Mouse (Mus musculus) c-Kit-positive CD71-negative TER-119-negative erythroid progenitor cells, embryonic 14.5 days (primary cell): Measurements from ENCODE around the gene Ccr3.
"Not testable (repeated sequence)": the region's sequence is repeated elsewhere in the genome, so short reads cannot be mapped to it uniquely, and the experiment has no call there.

Source experiments
- DNase-seq: peaks from one replicate; pipeline ENCODE4 v3.0.0-alpha.2; 2013; ENCODE audit warnings: low read depth

The Ccr3 gene

DNA sequence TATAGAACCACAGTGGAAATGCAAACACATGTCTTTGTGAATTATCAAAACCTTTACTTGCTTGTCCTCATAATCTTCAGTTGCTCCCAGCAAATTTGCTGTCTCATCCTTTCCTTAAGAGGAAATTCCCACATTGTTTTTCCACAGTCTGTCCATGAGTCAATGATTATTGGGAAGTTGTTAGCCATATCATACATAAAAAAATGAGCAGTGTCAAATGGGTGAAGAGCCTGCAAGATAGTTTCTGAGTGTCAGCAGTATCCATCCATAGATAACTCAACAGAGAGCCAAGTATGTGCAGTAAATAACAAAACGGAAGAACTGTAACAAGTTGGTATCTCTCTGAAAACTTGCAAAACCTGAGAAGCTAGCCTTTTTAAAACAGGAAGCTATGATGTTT is at the start of gene Ccr3:
Gene Ccr3, plus strand, starts transcription at position 301 of the 400 bp plus-strand sequence.
- DNase-seq: no peak

DNA sequence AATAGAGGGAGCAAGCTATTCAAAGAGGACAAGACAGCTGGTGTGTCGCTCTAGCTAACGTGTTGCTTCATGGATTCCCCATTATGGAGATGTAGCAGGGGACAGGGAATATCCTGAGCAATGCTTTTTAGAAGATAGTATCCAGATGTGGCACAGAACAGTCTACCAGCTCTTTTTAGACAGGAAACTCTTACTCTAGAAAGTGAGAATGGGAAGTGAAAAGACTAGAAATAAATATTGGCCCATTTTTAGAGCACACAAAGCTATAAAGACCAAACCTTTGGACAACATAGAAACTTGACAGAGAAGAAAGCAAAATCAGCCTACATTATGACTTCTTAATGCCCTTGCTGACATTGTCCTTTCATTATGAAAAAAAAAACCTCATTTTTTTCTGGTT is 46.1 kb upstream of the Ccr3 start:
- DNase-seq: no peak

DNA sequence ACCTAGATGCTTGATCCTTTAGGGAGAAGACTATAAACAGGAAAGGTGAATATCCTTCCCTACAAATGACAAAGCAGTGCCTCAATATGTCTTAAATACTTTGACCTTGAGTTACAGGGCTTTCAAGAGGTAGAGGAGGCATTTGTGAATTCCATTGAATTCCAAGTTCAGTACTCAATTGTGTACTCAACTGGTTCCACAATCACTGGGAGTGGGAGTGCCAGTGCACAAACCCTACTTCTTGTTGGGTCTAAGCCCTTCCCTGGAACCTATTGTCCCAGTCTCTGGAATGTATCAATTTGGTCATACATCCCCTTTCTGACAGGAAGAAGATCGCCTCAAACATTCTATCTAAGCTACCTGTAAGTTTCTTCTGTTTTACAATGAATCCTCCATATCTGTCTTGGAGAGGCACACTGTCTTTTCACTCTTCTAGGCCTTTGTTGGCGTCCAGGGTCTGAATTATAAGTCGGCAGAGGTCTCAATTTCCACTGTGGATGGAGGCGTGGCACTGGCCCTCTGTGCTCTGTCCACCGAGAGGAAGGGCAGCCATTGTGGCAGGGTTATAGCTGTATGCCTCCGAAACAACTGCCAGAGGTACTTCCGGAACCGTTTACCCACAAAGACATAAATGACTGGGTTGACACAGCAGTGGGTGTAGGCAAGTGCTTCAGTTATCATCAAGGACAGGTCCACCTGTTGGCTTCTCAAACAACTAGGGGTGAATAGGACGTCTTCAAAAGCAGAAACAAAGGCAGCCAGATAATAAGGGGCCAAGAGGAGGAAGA is 44.7 kb upstream of the Ccr3 start:
- no peak for DNase-seq

DNA sequence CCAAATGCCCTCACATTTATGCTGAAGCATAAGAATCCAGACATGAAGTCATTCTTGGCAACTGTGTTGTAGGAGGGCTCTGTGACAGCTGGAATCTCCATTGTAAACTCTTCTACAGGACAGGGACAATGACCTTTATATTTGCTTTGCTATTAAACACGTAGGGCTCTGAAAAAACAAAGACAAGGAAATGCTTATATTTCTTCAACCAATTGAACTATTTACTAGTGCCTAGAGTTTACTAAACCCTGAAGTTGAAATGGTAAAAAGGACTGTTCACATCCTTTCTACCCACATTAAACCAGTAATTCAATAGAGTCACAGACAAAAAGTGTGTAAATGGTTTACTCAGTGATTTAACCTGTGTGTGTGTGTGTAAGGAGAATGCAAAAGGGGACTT is 43.5 kb upstream of the Ccr3 start, which contains the start of gene Ccr1l1:
Gene Ccr1l1, minus strand, starts transcription at position 101 of the 400 bp plus-strand sequence.
- no peak for DNase-seq

GRCm38 (mm10) chr9:123980858-123981475 is 40.8 kb upstream of the Ccr3 start:
- DNase-seq: not testable (repeated sequence)

- DNase-seq: no peak
These were observed 39.9 kb upstream of the Ccr3 start for GRCm38 (mm10) chr9:123981909-123982308.

- no peak for DNase-seq
These were observed 39.1 kb upstream of the Ccr3 start for GRCm38 (mm10) chr9:123982720-123983119.

GRCm38 (mm10) chr9:123984943-123985342 is 36.8 kb upstream of the Ccr3 start:
- DNase-seq: no peak

DNA sequence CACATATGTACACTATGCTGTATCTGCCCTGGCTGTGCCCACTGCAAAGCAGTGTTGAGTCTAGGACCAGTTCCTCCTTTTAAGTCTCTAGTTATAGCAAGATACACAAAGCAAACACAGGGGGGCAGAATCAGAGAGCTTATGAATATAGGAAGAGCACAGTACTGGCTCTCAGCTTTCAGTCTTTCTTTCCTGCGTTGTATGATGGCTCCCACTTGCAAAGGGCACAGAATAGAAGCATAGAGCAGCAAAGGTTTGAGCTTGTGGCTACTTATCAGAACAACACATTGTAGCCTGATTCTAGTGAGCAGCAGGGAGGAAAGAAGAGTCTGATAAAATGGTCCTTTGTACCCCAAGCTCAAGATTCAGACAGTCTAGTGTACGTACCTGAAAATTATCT is 35.6 kb upstream of the Ccr3 start:
- peak; percentile 68 for DNase-seq

DNA sequence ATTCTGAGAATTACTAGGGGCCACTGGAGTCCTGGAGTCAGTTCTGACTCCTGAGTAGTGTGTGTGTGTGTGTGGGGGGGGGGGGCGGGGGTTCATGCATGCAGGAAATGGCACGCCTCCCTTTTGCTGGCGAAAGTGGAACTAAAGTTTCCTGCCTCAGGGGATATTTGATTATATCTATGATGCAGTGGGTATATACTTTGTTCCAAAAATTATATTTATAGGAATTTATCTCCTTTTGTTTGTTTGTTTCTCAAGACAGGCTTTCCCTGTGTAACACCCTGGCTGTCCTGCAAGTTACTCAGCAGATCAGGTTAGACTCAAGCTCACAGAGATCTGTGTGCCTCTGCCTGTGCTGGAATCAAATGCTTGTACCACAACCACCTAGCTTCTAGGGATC is 32.1 kb upstream of the Ccr3 start:
- no peak for DNase-seq

DNA sequence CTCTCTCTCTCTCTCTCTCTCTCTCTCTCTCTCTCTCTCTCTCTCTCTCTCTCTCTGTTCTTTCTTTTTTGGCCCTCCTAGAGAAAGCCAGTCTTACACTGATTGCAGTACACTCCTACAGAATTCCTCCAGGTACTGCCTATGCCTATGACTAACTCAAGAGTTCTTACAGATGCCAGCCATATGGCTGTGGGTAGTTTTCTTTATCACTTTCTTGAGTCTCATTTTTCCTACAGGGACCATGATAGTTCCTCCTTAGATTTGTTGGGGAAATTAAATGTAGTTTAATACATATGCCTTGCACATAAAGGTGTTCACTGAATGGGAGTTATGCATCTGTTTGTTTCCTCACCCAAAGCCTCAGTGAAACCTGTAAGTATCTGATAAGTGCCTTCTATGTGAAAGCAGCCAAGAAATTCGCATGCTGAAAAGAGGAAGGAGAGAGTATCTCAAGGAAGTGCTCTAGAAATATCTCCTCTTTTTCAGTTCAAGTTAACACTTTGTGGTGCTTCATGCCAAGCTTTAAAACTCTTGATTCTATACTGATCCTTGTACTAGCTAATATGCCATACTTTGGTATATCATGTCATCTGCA is 30.4 kb upstream of the Ccr3 start:
- DNase-seq: no peak

DNA sequence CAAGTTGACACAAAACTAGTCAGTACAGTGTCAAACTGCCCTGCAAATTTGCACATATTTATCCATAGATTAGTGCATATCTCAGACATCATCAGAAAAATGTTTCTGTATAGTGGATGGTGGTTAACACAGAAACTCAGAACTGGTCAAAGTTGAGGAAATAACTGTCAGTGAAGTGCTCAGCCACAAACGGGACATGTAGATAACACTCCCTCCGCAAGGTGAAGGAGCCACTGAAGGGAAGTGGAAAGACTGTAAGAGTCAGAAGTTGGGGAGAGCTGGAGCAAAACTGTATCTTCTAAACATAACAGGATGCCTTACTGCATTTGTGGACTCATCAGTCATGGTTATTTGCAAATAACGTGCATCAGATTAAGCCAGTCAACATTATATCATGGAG is 24.1 kb upstream of the Ccr3 start:
- no peak for DNase-seq

DNA sequence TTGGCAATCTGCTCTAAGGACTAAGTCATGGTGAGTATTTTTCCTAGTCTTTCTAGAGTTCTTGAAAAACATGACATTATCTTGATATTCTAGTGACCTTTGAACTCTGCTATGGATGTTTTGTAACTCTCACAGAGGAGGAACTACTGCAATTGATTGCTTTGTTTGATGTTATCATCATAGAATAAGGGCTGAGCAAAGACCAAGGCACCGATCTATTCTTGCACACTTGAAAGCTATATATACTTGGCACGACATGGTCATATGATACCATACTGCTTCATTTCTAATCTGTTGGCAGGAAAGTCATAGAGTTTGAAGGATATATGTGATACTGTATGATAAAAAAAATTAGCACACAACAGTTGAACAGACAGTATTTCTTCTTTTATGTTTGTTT is 22.0 kb upstream of the Ccr3 start:
- no peak for DNase-seq

GRCm38 (mm10) chr9:124012691-124013090 is 9.1 kb upstream of the Ccr3 start:
- DNase-seq: no peak

- no peak for DNase-seq
These were observed 8.5 kb upstream of the Ccr3 start for GRCm38 (mm10) chr9:124013270-124013669.

DNA sequence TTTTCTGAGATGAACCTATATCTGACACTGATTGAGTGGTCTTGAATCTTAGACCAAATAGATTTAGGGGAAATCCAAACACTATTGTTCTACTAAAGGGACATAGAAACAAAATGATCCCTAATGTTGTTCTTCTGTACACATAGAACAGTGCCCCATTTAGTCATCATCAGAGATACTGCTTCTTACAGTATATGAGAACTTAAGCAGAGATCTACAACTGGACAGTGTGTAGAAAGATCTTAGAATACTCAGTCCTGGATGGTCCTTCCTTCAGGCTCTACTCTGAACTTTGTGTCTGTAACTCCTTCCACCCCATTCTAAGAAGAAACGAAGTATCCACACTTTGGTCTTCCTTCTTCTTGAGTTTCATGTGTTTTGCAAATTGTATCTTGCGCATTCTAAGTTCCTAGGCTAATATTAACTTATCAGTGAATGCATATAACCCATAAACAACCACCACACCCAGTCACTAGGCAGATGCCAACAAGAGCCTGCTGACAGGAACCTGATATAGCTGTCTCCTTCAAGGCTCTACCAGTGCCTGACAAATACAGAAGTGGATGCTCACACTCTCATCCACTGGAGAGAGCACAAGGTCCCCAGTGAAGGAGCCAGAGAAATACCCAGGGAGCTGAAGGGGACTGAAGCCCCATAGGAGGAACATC is 6.7 kb upstream of the Ccr3 start:
- DNase-seq: no peak

- no peak for DNase-seq
These were observed 5.7 kb upstream of the Ccr3 start for GRCm38 (mm10) chr9:124016048-124016447.

DNA sequence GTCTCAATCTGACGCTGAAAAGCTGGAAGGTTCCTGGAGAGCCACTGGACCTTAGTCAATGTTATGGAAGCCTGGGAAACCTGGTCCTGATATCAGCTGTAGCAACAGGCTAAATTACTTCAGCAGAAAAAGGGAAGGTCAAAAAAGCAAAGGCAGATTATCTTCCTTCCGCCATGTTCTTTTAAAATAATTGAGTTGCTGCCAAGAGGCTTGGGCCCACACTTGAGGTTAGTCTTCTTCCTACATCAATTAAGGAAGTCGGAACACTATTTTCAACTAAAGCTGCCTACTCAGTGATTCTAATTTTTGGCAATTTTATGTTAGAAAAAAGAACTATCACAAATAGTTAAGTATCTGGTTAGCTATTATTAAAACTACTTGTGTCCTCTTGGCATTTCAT is 1.9 kb upstream of the Ccr3 start:
- no peak for DNase-seq

DNA sequence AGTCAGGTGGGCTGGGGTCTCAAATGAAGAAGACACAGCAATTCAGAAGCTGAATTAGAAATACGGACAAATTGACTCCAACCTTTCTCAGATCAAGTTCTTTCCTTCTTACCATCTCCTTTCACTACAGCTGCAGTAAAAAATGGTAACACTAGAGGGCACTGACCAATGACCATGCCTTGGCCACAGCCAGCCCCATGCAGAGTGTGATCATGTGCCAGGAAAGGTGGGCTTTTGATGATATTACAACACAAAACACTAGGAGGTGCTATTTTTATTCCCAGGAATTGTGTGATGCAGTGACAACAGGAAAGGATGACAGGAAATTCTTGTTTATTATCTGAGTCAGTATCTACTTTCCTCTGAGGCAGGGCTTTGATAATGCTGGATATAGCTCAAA is 11.6 kb downstream of the Ccr3 start:
- peak; percentile 17 for DNase-seq

GRCm38 (mm10) chr9:124037707-124038106 is 15.9 kb downstream of the Ccr3 start:
- peak; percentile 76 for DNase-seq

DNA sequence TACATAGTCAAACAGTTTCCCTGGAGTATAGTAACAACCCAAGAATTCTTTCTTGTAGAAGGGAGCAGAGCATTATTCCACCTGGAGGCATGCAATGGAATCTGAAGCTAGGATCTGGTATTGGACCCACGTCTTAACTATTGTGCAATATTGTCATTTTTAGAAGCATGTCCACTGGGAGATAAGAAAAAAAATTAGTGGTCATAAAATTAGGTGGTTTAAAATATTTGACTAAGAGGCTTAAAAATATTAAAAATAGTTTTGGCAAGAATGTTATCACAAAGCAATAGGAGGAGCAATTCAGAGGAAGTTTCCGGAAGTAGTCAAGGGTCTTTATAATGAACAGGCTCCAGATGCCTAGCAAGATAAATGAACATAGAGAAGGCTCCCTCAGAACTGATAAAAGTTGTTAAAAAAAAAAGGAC is 16.4 kb downstream of the Ccr3 start:
- DNase-seq: no peak

GRCm38 (mm10) chr9:124038949-124039348 is 17.2 kb downstream of the Ccr3 start:
- DNase-seq: no peak

DNA sequence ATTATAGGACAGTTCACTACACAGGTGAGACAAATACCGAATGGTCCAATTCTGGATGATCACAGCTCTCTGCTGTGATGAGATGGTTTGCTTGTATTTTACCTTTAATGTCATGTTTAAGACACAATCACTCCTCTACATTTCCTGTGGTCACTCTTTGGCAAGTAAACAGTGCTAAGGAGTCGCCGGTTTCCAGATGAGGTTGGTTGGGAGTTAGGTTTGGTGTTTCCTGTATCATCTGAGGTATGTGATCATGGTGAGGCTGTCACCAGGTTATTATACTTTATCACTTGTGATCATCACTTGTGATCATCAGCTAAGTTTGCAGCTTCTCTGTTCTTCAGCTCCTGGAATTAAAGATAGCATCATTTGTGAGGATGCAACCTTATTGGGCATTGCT is 19.2 kb downstream of the Ccr3 start:
- no peak for DNase-seq
